Mouse (Mus musculus) intestine, embryonic 16.5 days (tissue): ENCODE measurements at regions not wholly inside any gene's neighbourhood (a gene's known extent, or its start where the extent isn't known, plus 50 kb on each side); places are given as distances from the start of the nearest gene placed in this dataset.

Experiments
- ATAC-seq: fragments of 200-750 bp; cut with Nextera tagmentation; 2 replicates; pipeline ENCODE4 v1.8.0; 2017; ENCODE audit warnings: moderate TSS enrichment, moderate library complexity
- H3K27ac ChIP-seq: fragments of 300-500 bp; sonication (generic); 2 replicates; pipeline ENCODE4 v1.5.1; 2014; ENCODE audit warnings: mild to moderate bottlenecking, low read length
- H3K27me3 ChIP-seq: fragments of 300-500 bp; sonication (generic); replicated peaks from 2 replicates; pipeline ENCODE4 v1.6.1; 2014; ENCODE audit warnings: low read length, control low read depth, mixed read lengths; ENCODE audit not compliant: control insufficient read depth, insufficient read depth
- H3K36me3 ChIP-seq: fragments of 300-500 bp; sonication (generic); 2 replicates; pipeline ENCODE4 v1.6.1; 2014; ENCODE audit warnings: low read length, control low read depth; ENCODE audit not compliant: control insufficient read depth, insufficient read depth
- H3K4me1 ChIP-seq: fragments of 300-500 bp; sonication (generic); 2 replicates; pipeline ENCODE4 v1.6.1; 2014; ENCODE audit warnings: low read length, control low read depth, mixed read lengths; ENCODE audit not compliant: control insufficient read depth, insufficient read depth
- H3K4me2 ChIP-seq: fragments of 300-500 bp; sonication (generic); 2 replicates; pipeline ENCODE4 v1.6.1; 2014; ENCODE audit warnings: low read depth, low read length, control low read depth
- H3K4me3 ChIP-seq: fragments of 300-500 bp; sonication (generic); 2 replicates; pipeline ENCODE4 v1.5.1; 2014; ENCODE audit warnings: mild to moderate bottlenecking, low read length
- H3K9ac ChIP-seq: fragments of 300-500 bp; sonication (generic); 2 replicates; pipeline ENCODE4 v1.6.1; 2014; ENCODE audit warnings: low read depth, low read length
- H3K9me3 ChIP-seq: fragments of 300-500 bp; sonication (generic); 2 replicates; pipeline ENCODE4 v1.6.1; 2016; ENCODE audit warnings: low read length, control low read depth; ENCODE audit not compliant: control insufficient read depth
- WGBS: fragments of 180-500 bp; shearing (Covaris S2); extraction: QIAGEN DNeasy Blood & Tissue Kit; methylation state at CpG from one replicate; pipeline ENCODE4 v1.1.7; 2014; 5-methylcytosine and 5-hydroxymethylcytosine counted together

GRCm38 (mm10) chr10:106113083-106113482 is 271.9 kb upstream of the Mettl25 start:
- Histone ChIP-seq H3K4me3 (no peak overlapping the region), H3K27ac (no peak overlapping the region), H3K36me3 (no peaks in the 10 kb centered on the region), H3K9me3 (no peaks in the 10 kb centered on the region), H3K9ac (no peak overlapping the region), H3K27me3 (no peaks in the 10 kb centered on the region), H3K4me2 (no peak overlapping the region), H3K4me1 (no peaks in the 10 kb centered on the region)
- WGBS, result 40% methylated on average over 3 of the region's 3 CpGs
- ATAC-seq, result no peak

- H3K4me2 ChIP-seq, result no peak overlapping the region
- peak; percentile 82 for ATAC-seq
- no peak overlapping the region for H3K9ac ChIP-seq
- no peak overlapping the region for H3K4me3 ChIP-seq
- H3K27ac ChIP-seq, result no peak overlapping the region
- no peaks in the 10 kb centered on the region for H3K27me3 ChIP-seq
- H3K9me3 ChIP-seq, result no peaks in the 10 kb centered on the region
- no peaks in the 10 kb centered on the region for H3K36me3 ChIP-seq
- no peaks in the 10 kb centered on the region for H3K4me1 ChIP-seq
- WGBS, result 43% methylated on average over 6 of the region's 6 CpGs
Measured at GRCm38 (mm10) chr10:106114743-106115486, 273.7 kb upstream of the Mettl25 start.

- no peak overlapping the region for H3K4me3 ChIP-seq
Measured at GRCm38 (mm10) chr10:106121826-106122225, 280.6 kb upstream of the Mettl25 start.

GRCm38 (mm10) chr10:106122952-106123351 is 281.8 kb upstream of the Mettl25 start:
- Histone ChIP-seq H3K36me3 (no peaks in the 10 kb centered on the region), H3K9ac (no peak overlapping the region), H3K27me3 (no peaks in the 10 kb centered on the region), H3K4me3 (no peak overlapping the region), H3K27ac (no peak overlapping the region), H3K4me1 (no peaks in the 10 kb centered on the region), H3K9me3 (no peaks in the 10 kb centered on the region), H3K4me2 (no peak overlapping the region)
- WGBS, result 78% methylated on average over 8 of the region's 8 CpGs
- ATAC-seq, result no peak

More at GRCm38 (mm10) chr10:106121826-106122225, 280.6 kb upstream of the Mettl25 start:
- no peak for ATAC-seq
- 71% methylated on average over 2 of the region's 2 CpGs for WGBS
- Histone ChIP-seq H3K4me2 (no peak overlapping the region), H3K27ac (no peak overlapping the region), H3K9me3 (no peaks in the 10 kb centered on the region), H3K4me1 (no peaks in the 10 kb centered on the region), H3K9ac (no peak overlapping the region), H3K36me3 (no peaks in the 10 kb centered on the region), H3K27me3 (no peaks in the 10 kb centered on the region)

GRCm38 (mm10) chr10:106172131-106172530 is 298.0 kb upstream of the Ppfia2 start:
- Histone ChIP-seq H3K27ac (no peak overlapping the region), H3K9me3 (no peaks in the 10 kb centered on the region), H3K9ac (no peak overlapping the region), H3K4me2 (no peak overlapping the region), H3K36me3 (no peaks in the 10 kb centered on the region), H3K4me3 (no peak overlapping the region), H3K4me1 (no peaks in the 10 kb centered on the region), H3K27me3 (no peaks in the 10 kb centered on the region)
- no peak for ATAC-seq
- 65% methylated on average over 3 of the region's 3 CpGs for WGBS

- Histone ChIP-seq H3K27me3 (no peaks in the 10 kb centered on the region), H3K27ac (no peak overlapping the region), H3K9me3 (no peaks in the 10 kb centered on the region), H3K4me2 (no peak overlapping the region), H3K4me1 (no peaks in the 10 kb centered on the region), H3K9ac (no peak overlapping the region), H3K36me3 (no peaks in the 10 kb centered on the region), H3K4me3 (no peak overlapping the region)
- 58% methylated on average over 1 of the region's 1 CpGs for WGBS
- ATAC-seq, result no peak
Measured at GRCm38 (mm10) chr10:106174433-106174832, 295.7 kb upstream of the Ppfia2 start.

- H3K27me3 ChIP-seq, result no peaks in the 10 kb centered on the region
- H3K4me3 ChIP-seq, result no peak overlapping the region
- no peaks in the 10 kb centered on the region for H3K4me1 ChIP-seq
- H3K36me3 ChIP-seq, result no peaks in the 10 kb centered on the region
- WGBS, result 83% methylated on average over 3 of the region's 3 CpGs
- H3K9ac ChIP-seq, result no peak overlapping the region
- no peak for ATAC-seq
- no peak overlapping the region for H3K4me2 ChIP-seq
- no peak overlapping the region for H3K27ac ChIP-seq
- H3K9me3 ChIP-seq, result no peaks in the 10 kb centered on the region
Measured at GRCm38 (mm10) chr10:106179651-106180050, 290.5 kb upstream of the Ppfia2 start.

GRCm38 (mm10) chr10:106202566-106202965 is 267.6 kb upstream of the Ppfia2 start:
- H3K9ac ChIP-seq, result no peak overlapping the region
- 62% methylated on average over 2 of the region's 2 CpGs for WGBS
- H3K27me3 ChIP-seq, result no peaks in the 10 kb centered on the region
- no peaks in the 10 kb centered on the region for H3K36me3 ChIP-seq
- no peak overlapping the region for H3K27ac ChIP-seq
- H3K4me1 ChIP-seq, result no peaks in the 10 kb centered on the region
- no peak for ATAC-seq
- H3K9me3 ChIP-seq, result no peaks in the 10 kb centered on the region
- no peak overlapping the region for H3K4me2 ChIP-seq
- H3K4me3 ChIP-seq, result no peak overlapping the region

- H3K4me2 ChIP-seq, result no peak overlapping the region
- 84% methylated on average over 3 of the region's 3 CpGs for WGBS
- H3K36me3 ChIP-seq, result no peaks in the 10 kb centered on the region
- H3K27me3 ChIP-seq, result no peaks in the 10 kb centered on the region
- no peak for ATAC-seq
- H3K27ac ChIP-seq, result no peak overlapping the region
- no peak overlapping the region for H3K9ac ChIP-seq
- H3K9me3 ChIP-seq, result no peaks in the 10 kb centered on the region
- H3K4me3 ChIP-seq, result no peak overlapping the region
- no peaks in the 10 kb centered on the region for H3K4me1 ChIP-seq
Measured at GRCm38 (mm10) chr10:106224251-106224650, 245.9 kb upstream of the Ppfia2 start.

GRCm38 (mm10) chr10:106242180-106242579 is 228.0 kb upstream of the Ppfia2 start:
- Histone ChIP-seq H3K27ac (no peak overlapping the region), H3K4me2 (no peak overlapping the region), H3K4me1 (no peaks in the 10 kb centered on the region), H3K4me3 (no peak overlapping the region), H3K9me3 (no peaks in the 10 kb centered on the region), H3K9ac (no peak overlapping the region), H3K36me3 (no peaks in the 10 kb centered on the region), H3K27me3 (no peaks in the 10 kb centered on the region)
- no peak for ATAC-seq
- 68% methylated on average over 1 of the region's 1 CpGs for WGBS
